Comparison of ENCODE assay signal across 7 mouse cellular contexts in genomic region chr3:101595866-101596630, GRCm38 (mm10). TPM values are rescaled to one million over a fixed set of nuclear protein-coding genes. Genes with fewer than 3 reads are reported as not detected.
DNase-seq lines count a peak whose midpoint lies in the region; ATAC-seq lines count a peak whose summit lies in the region.

No protein-coding gene starts in this region.

- no peak for ATAC-seq in embryonic facial prominence, embryonic 14.5 days (ENCODE audit: low read depth)
- ATAC-seq in heart, embryonic 14.5 days (ENCODE audit: insufficient number of reproducible peaks, insufficient read depth, low FRiP score, low read depth): peak; percentile 74
- ATAC-seq in neural tube, embryonic 13.5 days (ENCODE audit: low read depth): no peak

- H3K4me2 ChIP-seq in embryonic facial prominence, embryonic 14.5 days (ENCODE audit: low read depth, low read length): no peak overlapping the region; the same call in 1 of the 2 replicates
- H3K4me2 ChIP-seq in heart, embryonic 14.5 days (ENCODE audit: low read length): peak overlapping the region; percentile 78
- H3K4me2 ChIP-seq in neural tube, embryonic 13.5 days: no peak overlapping the region

- no peaks in the 10 kb centered on the region for H3K27me3 ChIP-seq in embryonic facial prominence, embryonic 14.5 days (replicated peaks; ENCODE audit: control insufficient read depth, insufficient read depth, low read length)
- H3K27me3 ChIP-seq in heart, embryonic 14.5 days (ENCODE audit: control insufficient read depth, insufficient read depth, low read length): no peaks in the 10 kb centered on the region
- H3K27me3 ChIP-seq in neural tube, embryonic 13.5 days: no peaks in the 10 kb centered on the region

- H3K9me3 ChIP-seq in embryonic facial prominence, embryonic 14.5 days (ENCODE audit: control insufficient read depth, low read length): no peaks in the 10 kb centered on the region
- no peaks in the 10 kb centered on the region for H3K9me3 ChIP-seq in heart, embryonic 14.5 days (ENCODE audit: control insufficient read depth, low read length)
- no peaks in the 10 kb centered on the region for H3K9me3 ChIP-seq in neural tube, embryonic 13.5 days

- DNase-seq in layer of hippocampus, adult 9-11 months: peak; percentile 65
- DNase-seq in layer of hippocampus, adult 8-10 months (ENCODE audit: low spot score in 2 of 2): no peak
- DNase-seq in embryonic facial prominence, embryonic 14.5 days (ENCODE audit: low spot score): no peak
- DNase-seq in urinary bladder, adult 2 months (ENCODE audit: low spot score): no peak
- no peak for DNase-seq in adrenal gland, postnatal 4 days (ENCODE audit: low spot score in 2 of 2)

- peaks cover 45% of the 10 kb centered on the region for H3K4me1 ChIP-seq in embryonic facial prominence, embryonic 14.5 days (ENCODE audit: control insufficient read depth, insufficient read depth, low read length)
- peaks cover 44 to 96% of the 10 kb centered on the region in 2 experiments for H3K4me1 ChIP-seq in heart, embryonic 14.5 days (ENCODE audit: control insufficient read depth in 2 of 2, insufficient read depth in 2 of 2, low read length in 2 of 2)
- H3K4me1 ChIP-seq in neural tube, embryonic 13.5 days (replicated peaks): peaks cover 75% of the 10 kb centered on the region

- H3K9ac ChIP-seq in embryonic facial prominence, embryonic 14.5 days (ENCODE audit: low read depth, low read length): no peak overlapping the region
- peak overlapping the region; percentile 99 for H3K9ac ChIP-seq in heart, embryonic 14.5 days (ENCODE audit: low read length)
- no peak overlapping the region for H3K9ac ChIP-seq in neural tube, embryonic 13.5 days

- peaks cover 41% of the 10 kb centered on the region for H3K36me3 ChIP-seq in embryonic facial prominence, embryonic 14.5 days (ENCODE audit: control insufficient read depth, insufficient read depth, low read length)
- H3K36me3 ChIP-seq in heart, embryonic 14.5 days (ENCODE audit: control insufficient read depth, insufficient read depth, low read length): peaks cover 50% of the 10 kb centered on the region
- H3K36me3 ChIP-seq in neural tube, embryonic 13.5 days: peaks cover 35% of the 10 kb centered on the region

- peak overlapping the region; percentile 46 for H3K27ac ChIP-seq in embryonic facial prominence, embryonic 14.5 days (replicated peaks; ENCODE audit: low read depth, low read length)
- peak overlapping the region; percentile 99 for H3K27ac ChIP-seq in heart, embryonic 14.5 days (replicated peaks in 1 of 2; ENCODE audit: control insufficient read depth in 1 of 2, insufficient read depth in 1 of 2, low read depth in 2 of 2, low read length in 2 of 2)
- peak overlapping the region; percentile 59 for H3K27ac ChIP-seq in neural tube, embryonic 13.5 days (replicated peaks)

- H3K4me3 ChIP-seq in embryonic facial prominence, embryonic 14.5 days (ENCODE audit: low read depth, low read length): no peak overlapping the region
- peak overlapping the region; percentile 0 to 20; a peak in 3 of 4 replicates for H3K4me3 ChIP-seq in heart, embryonic 14.5 days (ENCODE audit: control insufficient read depth in 1 of 2, insufficient read depth in 1 of 2, low read depth in 1 of 2, low read length in 2 of 2)
- H3K4me3 ChIP-seq in neural tube, embryonic 13.5 days: no peak overlapping the region

- WGBS in embryonic facial prominence, embryonic 14.5 days: 65% methylated on average over 14 of the region's 14 CpGs
- WGBS in heart, embryonic 14.5 days: 14% methylated on average over 14 of the region's 14 CpGs
- 74% methylated on average over 14 of the region's 14 CpGs for WGBS in neural tube, embryonic 13.5 days

RNA-seq across cellular contexts. Expression of gene Atp1a1, which starts 8.4 kb away (rescaled TPM):
- total RNA-seq in layer of hippocampus, adult 8-10 months (2022): 100 to 1,000 TPM; 480 to 507 (median 482) TPM
- polyA plus RNA-seq in embryonic facial prominence, embryonic 14.5 days (2014; fragmentation: Nextera tagmentation; extraction: Ambion mirVana): 153 and 162 TPM in 2 replicates
- polyA plus RNA-seq in heart, embryonic 14.5 days (2014; fragmentation: Nextera tagmentation; extraction: Ambion mirVana): 486 and 537 TPM in 2 replicates
- polyA plus RNA-seq in neural tube, embryonic 13.5 days (2015; fragmentation: Nextera tagmentation; extraction: Ambion mirVana): 66.4 and 69.5 TPM in 2 replicates
- 253 and 274 TPM in 2 replicates for polyA plus RNA-seq in urinary bladder, adult 2 months (2012; rRNA removed)
- 100 to 1,000 TPM; 675 to 838 TPM for total RNA-seq in adrenal gland, postnatal 4 days (2021)

Comparison
In these comparisons a context has a peak if more than half of its experiments do, and no peak if none do; other contexts are left out.
1. H3K27ac ChIP-seq: peak in every context shown above with its lines; median percentile 99 in heart, embryonic 14.5 days; 59 in neural tube, embryonic 13.5 days; 46 in embryonic facial prominence, embryonic 14.5 days.
2. H3K4me3 ChIP-seq: peak in heart, embryonic 14.5 days (2 of 2); none in embryonic facial prominence, embryonic 14.5 days (single experiment) and neural tube, embryonic 13.5 days (single experiment).